Mouse (Mus musculus) kidney, adult 2 months (tissue): ENCODE results near the gene Ugcg.

Experiments
- CTCF ChIP-seq: fragments of 200-500 bp; conservative IDR thresholded peaks from 2 replicates; pipeline ENCODE4 v1.5.1; 2011; ENCODE audit warnings: low read depth, mild to moderate bottlenecking, control low read depth, low read length, moderate library complexity, mixed read lengths; ENCODE audit not compliant: insufficient read depth, insufficient read length
- POLR2A ChIP-seq: fragments of 200-500 bp; IDR thresholded peaks from one replicate; pipeline ENCODE4 v1.6.1; 2011; ENCODE audit warnings: low read depth, low read length, control low read depth

DNA sequence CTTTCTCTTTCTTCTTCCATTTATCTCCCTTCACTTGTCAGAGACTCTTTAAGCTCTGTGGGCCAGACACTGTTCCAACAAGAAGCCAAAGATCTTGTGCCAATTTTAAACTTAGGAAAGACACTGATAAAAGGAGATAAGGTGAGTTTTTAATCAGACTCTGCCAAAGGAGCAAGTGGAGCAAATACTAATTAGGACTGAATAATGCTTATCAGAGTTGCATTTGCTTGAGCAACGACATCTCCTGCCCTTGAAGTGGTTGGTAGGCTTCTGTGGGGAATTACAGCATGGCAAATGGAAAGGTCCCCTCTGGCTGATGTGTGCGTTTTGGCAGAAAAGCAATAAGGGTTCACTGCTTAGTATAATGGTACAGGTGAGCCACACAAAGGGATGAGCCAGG is 31.4 kb upstream of the Ugcg start:
- TF ChIP-seq POLR2A (no peak), CTCF (no peak)
